Mouse (Mus musculus) liver, embryonic 18 days (tissue): ENCODE data around the gene Olfr804. TPM values are rescaled to one million over a fixed set of nuclear protein-coding genes. Genes with fewer than 3 reads are reported as not detected.

Experiments
- polyA plus RNA-seq: library from polyadenylated mRNA; depleted of rRNA; stranded (reverse); fragments of >200 nt; gene quantifications from 2 replicates; pipeline ENCODE4 v1.2.3, GENCODE M21; 2012; rRNA removed

The Olfr804 gene
- not detected in 2 replicates for polyA plus RNA-seq

GRCm38 (mm10) chr10:129702910-129703309 lies at the start of gene Olfr804:
Gene Olfr804 (plus strand): TSS chr10:129703210.

GRCm38 (mm10) chr10:129657394-129657793 lies 45.6 kb upstream of the Olfr804 start, which contains the start of gene Olfr800:
Gene Olfr800 (plus strand): TSS chr10:129657694.

GRCm38 (mm10) chr10:129673765-129674164 lies 29.2 kb upstream of the Olfr804 start, which contains the start of gene Olfr801:
Gene Olfr801 (minus strand): TSS chr10:129673865.

GRCm38 (mm10) chr10:129688069-129688468 lies 14.9 kb upstream of the Olfr804 start, which contains the start of gene Olfr802:
Gene Olfr802 (minus strand): TSS chr10:129688169.

GRCm38 (mm10) chr10:129694186-129694585 lies 8.8 kb upstream of the Olfr804 start, which contains the start of gene Olfr803:
Gene Olfr803 (minus strand): TSS chr10:129694286.

GRCm38 (mm10) chr10:129729275-129729674 lies 26.3 kb downstream of the Olfr804 start, which contains the start of gene Olfr805:
Gene Olfr805 (minus strand): TSS chr10:129729375.

GRCm38 (mm10) chr10:129741821-129742220 lies 38.8 kb downstream of the Olfr804 start, which contains the start of gene Olfr806:
Gene Olfr806 (minus strand): TSS chr10:129741921.

GRCm38 (mm10) chr10:129757693-129758092 lies 54.7 kb downstream of the Olfr804 start, which contains the start of gene Olfr807:
Gene Olfr807 (minus strand): TSS chr10:129757793.

Other genes starting within 250 kb of the Olfr804 start
- gene Olfr787, start 241.3 kb upstream of the Olfr804 start, polyA plus RNA-seq, result not detected in 2 replicates
- gene Olfr788, start 232.2 kb upstream of the Olfr804 start, polyA plus RNA-seq, result not detected in 2 replicates
- gene Olfr789, start 218.5 kb upstream of the Olfr804 start, polyA plus RNA-seq, result not detected in 2 replicates
- gene Olfr790, start 204.7 kb upstream of the Olfr804 start, polyA plus RNA-seq, result not detected in 2 replicates
- 0.04 TPM in 1 of 2 replicates, not detected in the other for gene Olfr791, start 181.4 kb upstream of the Olfr804 start, polyA plus RNA-seq
- not detected in 2 replicates for gene Olfr792, start 164.0 kb upstream of the Olfr804 start, polyA plus RNA-seq
- gene Olfr794, start 135.6 kb upstream of the Olfr804 start, polyA plus RNA-seq, result not detected in 2 replicates
- not detected in 2 replicates for gene Olfr796, start 90.6 kb upstream of the Olfr804 start, polyA plus RNA-seq
- not detected in 2 replicates for gene Olfr798, start 75.3 kb upstream of the Olfr804 start, polyA plus RNA-seq
- gene Olfr799, start 65.7 kb upstream of the Olfr804 start, polyA plus RNA-seq, result not detected in 2 replicates
- gene Olfr800, start 45.5 kb upstream of the Olfr804 start, polyA plus RNA-seq, result not detected in 2 replicates
- not detected in 2 replicates for gene Olfr801, start 29.3 kb upstream of the Olfr804 start, polyA plus RNA-seq
- gene Olfr802, start 15.0 kb upstream of the Olfr804 start, polyA plus RNA-seq, result not detected in 2 replicates
- gene Olfr803, start 8.9 kb upstream of the Olfr804 start, polyA plus RNA-seq, result not detected in 2 replicates
- gene Olfr805, start 26.2 kb downstream of the Olfr804 start, polyA plus RNA-seq, result not detected in 2 replicates
- not detected in 2 replicates for gene Olfr806, start 38.7 kb downstream of the Olfr804 start, polyA plus RNA-seq
- gene Olfr807, start 54.6 kb downstream of the Olfr804 start, polyA plus RNA-seq, result not detected in 2 replicates
- gene Olfr808, start 62.3 kb downstream of the Olfr804 start, polyA plus RNA-seq, result not detected in 2 replicates
- gene Olfr809, start 71.4 kb downstream of the Olfr804 start, polyA plus RNA-seq, result not detected in 2 replicates
- gene Olfr810, start 91.7 kb downstream of the Olfr804 start, polyA plus RNA-seq, result not detected in 2 replicates
- not detected in 2 replicates for gene Olfr811, start 101.2 kb downstream of the Olfr804 start, polyA plus RNA-seq
- not detected in 2 replicates for gene Olfr812, start 142.9 kb downstream of the Olfr804 start, polyA plus RNA-seq
- gene Olfr813, start 152.2 kb downstream of the Olfr804 start, polyA plus RNA-seq, result not detected in 2 replicates
- not detected in 2 replicates for gene Olfr814, start 176.6 kb downstream of the Olfr804 start, polyA plus RNA-seq
- gene Olfr815, start 202.7 kb downstream of the Olfr804 start, polyA plus RNA-seq, result not detected in 2 replicates
- gene Olfr816, start 212.4 kb downstream of the Olfr804 start, polyA plus RNA-seq, result not detected in 2 replicates
- not detected in 2 replicates for gene Olfr818, start 245.9 kb downstream of the Olfr804 start, polyA plus RNA-seq